Mouse (Mus musculus) splenic B cell, adult 2 months (primary cell): Measurements from ENCODE around the gene Cyp2c67.
"Not testable (repeated sequence)": the region's sequence is repeated elsewhere in the genome, so short reads cannot be mapped to it uniquely, and the experiment has no call there.

Source experiments
- DNase-seq: peaks from one replicate; pipeline ENCODE4 v3.0.0-alpha.2; 2011; ENCODE audit warnings: low read depth, low spot score
- H3K27me3 ChIP-seq: 2 replicates; pipeline ENCODE4 v1.6.1; 2012; ENCODE audit warnings: mild to moderate bottlenecking, low read length, moderate library complexity, mixed read lengths; ENCODE audit not compliant: control insufficient read depth, poor library complexity, insufficient read depth, severe bottlenecking
- H3K36me3 ChIP-seq: 2 replicates; pipeline ENCODE4 v1.6.1; 2012; ENCODE audit warnings: mild to moderate bottlenecking, low read length, moderate library complexity, mixed read lengths; ENCODE audit not compliant: control insufficient read depth, poor library complexity, insufficient read depth, severe bottlenecking

Gene Cyp2c67

GRCm38 (mm10) chr19:39648938-39649337 lies at the start of gene Cyp2c67:
Gene Cyp2c67, minus strand, starts transcription at chr19:39649051.
- DNase-seq: no peak
- H3K27me3 ChIP-seq: no peaks in the 10 kb centered on the region

DNA sequence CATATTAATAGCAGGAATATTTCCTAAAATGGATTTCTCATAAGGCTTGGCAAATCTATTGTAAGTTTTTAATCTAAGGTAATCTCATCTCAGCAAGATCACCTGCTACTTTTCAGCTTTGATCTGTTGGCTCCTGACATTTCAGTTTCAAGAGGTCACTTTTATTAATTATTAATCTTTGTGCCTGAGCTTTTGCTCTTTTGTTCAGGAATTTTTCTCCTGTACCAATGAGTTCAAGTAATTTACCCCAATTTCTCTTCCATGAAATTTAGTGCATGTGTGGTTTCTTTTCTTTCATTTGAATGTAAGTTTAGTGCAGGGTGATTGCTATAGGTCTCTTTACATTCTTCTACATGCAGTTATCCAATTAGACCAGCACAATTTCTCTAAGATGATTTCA lies 16.8 kb upstream of the Cyp2c67 start:
- H3K36me3 ChIP-seq, DNase-seq, H3K27me3 ChIP-seq: not testable (repeated sequence)

More at GRCm38 (mm10) chr19:39648938-39649337, at the start of gene Cyp2c67:
- no peaks in the 10 kb centered on the region for H3K36me3 ChIP-seq

GRCm38 (mm10) chr19:39652381-39652780 lies 3.5 kb upstream of the Cyp2c67 start:
- DNase-seq: no peak
- H3K36me3 ChIP-seq: no peaks in the 10 kb centered on the region
- no peaks in the 10 kb centered on the region for H3K27me3 ChIP-seq

- H3K27me3 ChIP-seq: no peaks in the 10 kb centered on the region
- DNase-seq: no peak
- no peaks in the 10 kb centered on the region for H3K36me3 ChIP-seq
Observed at GRCm38 (mm10) chr19:39647519-39647918, 1.3 kb downstream of the Cyp2c67 start.

DNA sequence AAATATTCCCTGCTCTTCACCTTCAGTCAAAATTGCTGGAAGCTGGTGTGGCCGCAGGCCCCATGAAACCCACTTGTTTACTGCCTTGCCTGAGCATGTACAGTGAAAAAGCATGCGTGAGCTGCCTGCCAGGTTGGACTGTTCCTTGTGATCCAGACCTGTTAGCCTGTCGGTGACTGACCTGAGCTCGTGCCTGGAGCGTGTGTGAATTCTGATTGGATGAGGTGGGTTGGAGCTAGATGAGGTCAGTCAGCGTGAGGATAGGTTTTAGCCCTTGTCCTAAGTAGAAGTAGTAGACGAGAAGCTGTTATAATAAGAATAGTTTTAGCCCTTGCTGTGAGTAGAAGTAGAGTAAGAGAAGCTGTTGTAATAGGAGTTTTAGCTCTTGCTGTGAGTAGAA lies 4.3 kb downstream of the Cyp2c67 start:
- H3K36me3 ChIP-seq, DNase-seq, H3K27me3 ChIP-seq: not testable (repeated sequence)
